Mouse (Mus musculus): Measurements from ENCODE around the gene Nrxn2. TPM values are rescaled to one million over a fixed set of nuclear protein-coding genes. Genes with fewer than 3 reads are reported as not detected.
A peak's percentile ranks its signal among the peaks of the same experiment; 100 is the strongest.

The Nrxn2 gene
- polyA plus RNA-seq, 1 experiment from 2014 or later, result 1.4 TPM

DNA sequence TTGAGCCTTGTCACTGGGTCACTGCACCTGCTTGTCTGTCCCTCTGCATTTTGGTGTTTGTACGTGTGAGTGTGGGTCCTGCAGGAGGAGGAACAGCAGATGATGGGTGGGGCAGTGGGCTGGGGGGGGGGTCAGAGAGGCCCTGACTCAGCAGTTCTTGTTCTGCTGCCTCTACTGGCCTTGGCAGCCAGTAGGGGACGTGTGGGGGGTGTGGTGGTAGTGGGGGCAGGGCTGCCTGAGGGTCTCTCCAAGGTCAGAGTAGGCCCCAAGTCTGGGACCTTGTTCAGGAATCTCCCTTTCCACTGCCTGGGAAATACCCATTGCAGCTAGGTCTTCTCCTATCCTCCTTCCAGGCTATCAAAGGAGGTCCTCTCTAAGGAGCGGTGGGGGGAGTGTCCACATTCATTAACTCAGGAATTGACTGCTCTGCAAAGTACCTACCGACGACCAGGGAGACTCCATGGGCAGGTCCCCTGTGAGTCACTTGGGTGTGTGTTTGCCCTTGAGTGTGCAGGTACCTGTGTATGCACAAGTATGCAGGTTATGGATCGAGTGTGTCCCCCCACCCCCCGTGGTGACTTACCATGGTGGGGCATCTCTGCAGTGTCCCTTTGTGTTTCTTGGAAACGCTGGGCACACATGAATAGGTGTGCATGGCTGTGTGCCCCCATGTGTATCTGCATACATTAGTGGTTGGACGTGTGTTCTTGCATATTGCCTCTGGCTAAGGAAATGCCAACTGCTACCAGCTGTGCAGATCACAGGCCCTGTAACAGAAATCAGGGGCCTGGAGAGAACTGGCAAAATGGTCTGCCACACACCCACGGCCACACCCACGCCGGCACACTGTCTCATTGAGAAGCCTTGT lies 1.4 kb upstream of the Nrxn2 start:
- no peak overlapping the region for H3K4me2 ChIP-seq (replicated peaks; ENCODE audit: low read depth)
- no peaks in the 10 kb centered on the region for H3K36me3 ChIP-seq (ENCODE audit: control insufficient read depth, insufficient read depth)
- no peaks in the 10 kb centered on the region for H3K4me1 ChIP-seq (replicated peaks; ENCODE audit: control insufficient read depth, insufficient read depth, low read length)
- peaks cover 37% of the 10 kb centered on the region for H3K27me3 ChIP-seq (replicated peaks; ENCODE audit: control insufficient read depth, insufficient read depth, low read length)
- H3K9ac ChIP-seq (ENCODE audit: low read depth, low read length), result no peak overlapping the region
- 0 out of 2 replicates have a peak, but pooled peaks have one; percentile 2 for TF ChIP-seq CTCF (IDR thresholded peaks at IDR 0.05; ENCODE audit: low read depth)
- H3K27ac ChIP-seq (ENCODE audit: low read depth, low read length), result no peak overlapping the region
- no peak overlapping the region for H3K4me3 ChIP-seq (ENCODE audit: low read depth, low read length)
- H3K9me3 ChIP-seq (ENCODE audit: control insufficient read depth), result no peaks in the 10 kb centered on the region
- 55% methylated on average over 12 of the region's 12 CpGs for WGBS
- ATAC-seq, result no peak

DNA sequence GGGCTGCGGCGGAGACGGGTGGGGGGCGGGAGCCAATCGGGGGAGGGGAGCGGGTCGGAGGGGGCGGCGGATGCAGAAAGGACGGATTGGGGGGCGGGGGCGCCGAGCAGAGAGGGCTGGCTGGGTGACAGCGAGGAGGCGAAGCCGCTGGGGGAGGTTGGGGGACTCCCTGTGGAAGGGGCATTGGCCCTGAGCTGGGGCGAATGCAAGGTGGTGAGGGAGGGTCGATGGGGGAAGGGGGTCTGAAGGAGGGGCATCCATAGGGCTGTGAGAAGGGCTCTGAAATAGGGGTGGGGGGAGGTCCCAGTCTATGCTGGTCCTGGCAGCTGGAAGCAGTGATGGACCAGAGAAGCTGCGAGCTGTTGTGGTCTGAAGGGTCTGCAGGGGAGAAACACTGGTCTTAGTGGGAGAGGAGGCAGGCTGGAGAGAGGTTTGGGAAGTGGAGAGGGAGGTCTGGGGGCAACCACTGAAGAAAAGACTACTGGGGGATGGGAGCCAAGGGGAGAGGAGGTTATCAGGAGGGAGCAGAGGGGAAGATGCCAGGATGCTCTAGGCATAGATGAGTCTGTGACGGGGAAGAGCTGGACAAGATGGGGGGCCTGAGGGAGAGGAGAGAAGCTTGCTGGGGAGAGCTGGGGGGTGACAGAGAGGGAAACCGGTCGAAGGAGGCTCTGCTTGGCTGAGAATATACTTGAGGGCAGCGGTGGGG lies 607 bp downstream of the Nrxn2 start:
- Histone ChIP-seq H3K9ac (ENCODE audit: low read depth, low read length) (no peak overlapping the region), H3K36me3 (ENCODE audit: control insufficient read depth, insufficient read depth) (no peaks in the 10 kb centered on the region), H3K4me1 (replicated peaks; ENCODE audit: control insufficient read depth, insufficient read depth, low read length) (0 out of 2 replicates have a peak, but pooled peaks cover 3% of the 10 kb centered on the region), H3K4me2 (replicated peaks; ENCODE audit: low read depth) (peak overlapping the region; percentile 3; the same call in 1 of the 2 replicates), H3K4me3 (ENCODE audit: low read depth, low read length) (no peak overlapping the region), H3K27ac (ENCODE audit: low read depth, low read length) (no peak overlapping the region), H3K27me3 (replicated peaks; ENCODE audit: control insufficient read depth, insufficient read depth, low read length) (peaks cover 37% of the 10 kb centered on the region), H3K9me3 (ENCODE audit: control insufficient read depth) (no peaks in the 10 kb centered on the region)
- no peak for TF ChIP-seq CTCF (IDR thresholded peaks at IDR 0.05; ENCODE audit: low read depth)
- WGBS, result 11% methylated on average over 19 of the region's 23 CpGs
- ATAC-seq, result no peak

- no peaks in the 10 kb centered on the region for H3K36me3 ChIP-seq (ENCODE audit: control insufficient read depth, insufficient read depth)
- 0 out of 2 replicates have a peak, but pooled peaks cover 3% of the 10 kb centered on the region for H3K4me1 ChIP-seq (replicated peaks; ENCODE audit: control insufficient read depth, insufficient read depth, low read length)
- H3K9ac ChIP-seq (ENCODE audit: low read depth, low read length), result no peak overlapping the region
- no peak for ATAC-seq
- WGBS, result 56% methylated on average over 9 of the region's 9 CpGs
- H3K4me2 ChIP-seq (replicated peaks; ENCODE audit: low read depth), result no peak overlapping the region
- H3K27ac ChIP-seq (ENCODE audit: low read depth, low read length), result no peak overlapping the region
- H3K4me3 ChIP-seq (ENCODE audit: low read depth, low read length), result no peak overlapping the region
- no peaks in the 10 kb centered on the region for H3K9me3 ChIP-seq (ENCODE audit: control insufficient read depth)
- TF ChIP-seq CTCF (IDR thresholded peaks at IDR 0.05; ENCODE audit: low read depth), result no peak
- peaks cover 37% of the 10 kb centered on the region for H3K27me3 ChIP-seq (replicated peaks; ENCODE audit: control insufficient read depth, insufficient read depth, low read length)
Measured at GRCm38 (mm10) chr19:6419805-6420310, 1.3 kb downstream of the Nrxn2 start.

GRCm38 (mm10) chr19:6420481-6421210 lies 2.1 kb downstream of the Nrxn2 start:
- H3K9me3 ChIP-seq (ENCODE audit: control insufficient read depth), result no peaks in the 10 kb centered on the region
- no peak overlapping the region for H3K4me3 ChIP-seq (ENCODE audit: low read depth, low read length)
- no peak overlapping the region for H3K9ac ChIP-seq (ENCODE audit: low read depth, low read length)
- 0 out of 2 replicates have a peak, but pooled peaks cover 3% of the 10 kb centered on the region for H3K4me1 ChIP-seq (replicated peaks; ENCODE audit: control insufficient read depth, insufficient read depth, low read length)
- WGBS, result 64% methylated on average over 19 of the region's 19 CpGs
- H3K36me3 ChIP-seq (ENCODE audit: control insufficient read depth, insufficient read depth), result no peaks in the 10 kb centered on the region
- no peak for TF ChIP-seq CTCF (IDR thresholded peaks at IDR 0.05; ENCODE audit: low read depth)
- peaks cover 39% of the 10 kb centered on the region for H3K27me3 ChIP-seq (replicated peaks; ENCODE audit: control insufficient read depth, insufficient read depth, low read length)
- H3K4me2 ChIP-seq (replicated peaks; ENCODE audit: low read depth), result no peak overlapping the region
- H3K27ac ChIP-seq (ENCODE audit: low read depth, low read length), result no peak overlapping the region
- ATAC-seq, result no peak

DNA sequence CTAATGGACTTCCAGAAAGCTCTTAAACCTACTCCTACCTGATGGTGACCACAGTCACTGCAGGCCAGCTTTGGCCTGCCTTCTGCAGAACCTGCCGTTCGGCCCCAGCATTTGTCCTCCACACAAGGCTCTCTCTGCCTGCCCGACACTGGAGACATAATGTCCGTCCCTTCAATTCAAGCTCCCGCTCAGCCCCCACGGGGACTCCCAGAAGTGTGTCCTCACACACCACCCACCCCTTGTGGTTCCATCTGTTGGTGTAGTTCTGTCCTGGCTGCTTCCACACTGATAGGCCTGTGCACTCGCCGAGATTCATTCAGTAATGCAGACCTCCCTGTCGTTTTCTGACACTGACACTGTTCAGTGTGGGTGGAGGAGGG lies 2.7 kb downstream of the Nrxn2 start:
- peaks cover 45% of the 10 kb centered on the region for H3K27me3 ChIP-seq (replicated peaks; ENCODE audit: control insufficient read depth, insufficient read depth, low read length)
- WGBS, result 70% methylated on average over 9 of the region's 9 CpGs
- no peak overlapping the region for H3K4me3 ChIP-seq (ENCODE audit: low read depth, low read length)
- H3K4me1 ChIP-seq (replicated peaks; ENCODE audit: control insufficient read depth, insufficient read depth, low read length), result 0 out of 2 replicates have a peak, but pooled peaks cover 3% of the 10 kb centered on the region
- H3K4me2 ChIP-seq (replicated peaks; ENCODE audit: low read depth), result no peak overlapping the region
- ATAC-seq, result no peak
- TF ChIP-seq CTCF (IDR thresholded peaks at IDR 0.05; ENCODE audit: low read depth), result no peak
- no peaks in the 10 kb centered on the region for H3K9me3 ChIP-seq (ENCODE audit: control insufficient read depth)
- H3K27ac ChIP-seq (ENCODE audit: low read depth, low read length), result no peak overlapping the region
- H3K9ac ChIP-seq (ENCODE audit: low read depth, low read length), result no peak overlapping the region
- no peaks in the 10 kb centered on the region for H3K36me3 ChIP-seq (ENCODE audit: control insufficient read depth, insufficient read depth)

Data from intestine, postnatal 0 days (tissue).